Mouse (Mus musculus): ENCODE measurements around the gene Commd6. TPM values are rescaled to one million over a fixed set of nuclear protein-coding genes. Genes with fewer than 3 reads are reported as not detected.
A peak's percentile ranks its signal among the peaks of the same experiment; 100 is the strongest.

Gene Commd6
- polyA plus RNA-seq, 1 experiment from 2014 or later, result 71.8 TPM

GRCm38 (mm10) chr14:101608519-101609368 is 31.7 kb downstream of the Commd6 start, which contains the start of gene Tbc1d4:
TSS of gene Tbc1d4 (minus strand) at chr14:101609191.
- Histone ChIP-seq H3K27ac (peak within 1 kb of the TSS; percentile 97), H3K4me1 (replicated peaks) (peaks cover 11% of the 10 kb centered on the region; the same call in 1 of the 2 replicates), H3K9me3 (replicated peaks) (no peaks in the 10 kb centered on the region), H3K36me3 (no peaks in the 10 kb centered on the region), H3K9ac (peak within 1 kb of the TSS; percentile 85), H3K4me2 (peak within 1 kb of the TSS; percentile 95), H3K4me3 (peak within 1 kb of the TSS; percentile 85), H3K27me3 (no peaks in the 10 kb centered on the region)
- WGBS, result under 1% methylated on average over 62 of the region's 62 CpGs
- ATAC-seq (replicated peaks; ENCODE audit: insufficient number of reproducible peaks, insufficient read depth, low FRiP score, low read depth), result peak; percentile 92

- Histone ChIP-seq H3K9ac (peak overlapping the region; percentile 85), H3K36me3 (no peaks in the 10 kb centered on the region)
- WGBS, result under 1% methylated on average over 62 of the region's 62 CpGs
These were observed 32.6 kb downstream of the Commd6 start for GRCm38 (mm10) chr14:101607631-101608518.

GRCm38 (mm10) chr14:101605843-101606242 is 34.6 kb downstream of the Commd6 start:
- no peaks in the 10 kb centered on the region for H3K36me3 ChIP-seq
- WGBS, result 58% methylated on average over 2 of the region's 2 CpGs

More at GRCm38 (mm10) chr14:101607631-101608518, 32.6 kb downstream of the Commd6 start:
- peak overlapping the region; percentile 85 for H3K4me3 ChIP-seq
- ATAC-seq (replicated peaks; ENCODE audit: insufficient number of reproducible peaks, insufficient read depth, low FRiP score, low read depth), result peak; percentile 28
- peak overlapping the region; percentile 95 for H3K4me2 ChIP-seq
- peak overlapping the region; percentile 97 for H3K27ac ChIP-seq
- H3K9me3 ChIP-seq (replicated peaks), result no peaks in the 10 kb centered on the region
- peaks cover 13% of the 10 kb centered on the region for H3K4me1 ChIP-seq (replicated peaks)
- no peaks in the 10 kb centered on the region for H3K27me3 ChIP-seq

GRCm38 (mm10) chr14:101602851-101603250 is 37.6 kb downstream of the Commd6 start:
- Histone ChIP-seq H3K36me3 (no peaks in the 10 kb centered on the region), H3K4me1 (replicated peaks) (peaks cover 14% of the 10 kb centered on the region), H3K4me2 (no peak overlapping the region), H3K27me3 (no peaks in the 10 kb centered on the region), H3K9ac (no peak overlapping the region), H3K4me3 (no peak overlapping the region), H3K27ac (no peak overlapping the region), H3K9me3 (replicated peaks) (no peaks in the 10 kb centered on the region)
- ATAC-seq (replicated peaks; ENCODE audit: insufficient number of reproducible peaks, insufficient read depth, low FRiP score, low read depth), result no peak
- 55% methylated on average over 3 of the region's 3 CpGs for WGBS

More at GRCm38 (mm10) chr14:101605843-101606242, 34.6 kb downstream of the Commd6 start:
- Histone ChIP-seq H3K4me3 (no peak overlapping the region), H3K4me1 (replicated peaks) (peaks cover 16% of the 10 kb centered on the region), H3K9ac (no peak overlapping the region), H3K4me2 (no peak overlapping the region; the same call in 1 of the 2 replicates), H3K9me3 (replicated peaks) (no peaks in the 10 kb centered on the region), H3K27ac (no peak overlapping the region), H3K27me3 (no peaks in the 10 kb centered on the region)
- no peak for ATAC-seq (replicated peaks; ENCODE audit: insufficient number of reproducible peaks, insufficient read depth, low FRiP score, low read depth)

- Histone ChIP-seq H3K4me1 (replicated peaks) (peaks cover 16% of the 10 kb centered on the region), H3K27me3 (no peaks in the 10 kb centered on the region), H3K9me3 (replicated peaks) (no peaks in the 10 kb centered on the region), H3K4me2 (no peak overlapping the region), H3K4me3 (no peak overlapping the region), H3K27ac (no peak overlapping the region), H3K36me3 (no peaks in the 10 kb centered on the region), H3K9ac (no peak overlapping the region)
- 85% methylated on average over 11 of the region's 14 CpGs for WGBS
- no peak for ATAC-seq (replicated peaks; ENCODE audit: insufficient number of reproducible peaks, insufficient read depth, low FRiP score, low read depth)
These were observed 43.3 kb downstream of the Commd6 start for GRCm38 (mm10) chr14:101597096-101597715.

GRCm38 (mm10) chr14:101596691-101597090 is 43.8 kb downstream of the Commd6 start:
- Histone ChIP-seq H3K36me3 (no peaks in the 10 kb centered on the region), H3K27ac (no peak overlapping the region), H3K4me2 (no peak overlapping the region), H3K4me1 (replicated peaks) (peaks cover 16% of the 10 kb centered on the region), H3K27me3 (no peaks in the 10 kb centered on the region), H3K9me3 (replicated peaks) (no peaks in the 10 kb centered on the region), H3K9ac (no peak overlapping the region), H3K4me3 (no peak overlapping the region)
- ATAC-seq (replicated peaks; ENCODE audit: insufficient number of reproducible peaks, insufficient read depth, low FRiP score, low read depth), result no peak
- WGBS, result 90% methylated on average over 9 of the region's 9 CpGs

GRCm38 (mm10) chr14:101595301-101596080 is 45.0 kb downstream of the Commd6 start:
- no peak for ATAC-seq (replicated peaks; ENCODE audit: insufficient number of reproducible peaks, insufficient read depth, low FRiP score, low read depth)
- Histone ChIP-seq H3K9ac (no peak overlapping the region), H3K9me3 (replicated peaks) (no peaks in the 10 kb centered on the region), H3K36me3 (no peaks in the 10 kb centered on the region), H3K27me3 (no peaks in the 10 kb centered on the region), H3K27ac (no peak overlapping the region), H3K4me1 (replicated peaks) (peaks cover 16% of the 10 kb centered on the region), H3K4me3 (no peak overlapping the region), H3K4me2 (no peak overlapping the region)
- 68% methylated on average over 13 of the region's 13 CpGs for WGBS

GRCm38 (mm10) chr14:101594001-101594400 is 46.5 kb downstream of the Commd6 start:
- H3K9me3 ChIP-seq (replicated peaks), result no peaks in the 10 kb centered on the region
- no peak for ATAC-seq (replicated peaks; ENCODE audit: insufficient number of reproducible peaks, insufficient read depth, low FRiP score, low read depth)
- no peak overlapping the region for H3K27ac ChIP-seq
- H3K4me1 ChIP-seq (replicated peaks), result peaks cover 20% of the 10 kb centered on the region
- no peaks in the 10 kb centered on the region for H3K36me3 ChIP-seq
- 55% methylated on average over 5 of the region's 5 CpGs for WGBS
- H3K4me2 ChIP-seq, result no peak overlapping the region
- no peak overlapping the region for H3K9ac ChIP-seq
- no peaks in the 10 kb centered on the region for H3K27me3 ChIP-seq
- no peak overlapping the region for H3K4me3 ChIP-seq

- peaks cover 20% of the 10 kb centered on the region for H3K4me1 ChIP-seq (replicated peaks)
- no peaks in the 10 kb centered on the region for H3K27me3 ChIP-seq
- H3K4me2 ChIP-seq, result no peak overlapping the region
- H3K9ac ChIP-seq, result no peak overlapping the region
- no peaks in the 10 kb centered on the region for H3K9me3 ChIP-seq (replicated peaks)
- H3K4me3 ChIP-seq, result no peak overlapping the region
- ATAC-seq (replicated peaks; ENCODE audit: insufficient number of reproducible peaks, insufficient read depth, low FRiP score, low read depth), result no peak
- H3K27ac ChIP-seq, result no peak overlapping the region
- H3K36me3 ChIP-seq, result no peaks in the 10 kb centered on the region
- 81% methylated on average over 7 of the region's 7 CpGs for WGBS
These were observed 47.1 kb downstream of the Commd6 start for GRCm38 (mm10) chr14:101593340-101593739.

- WGBS, result 66% methylated on average over 5 of the region's 5 CpGs
- Histone ChIP-seq H3K4me2 (no peak overlapping the region), H3K9me3 (replicated peaks) (no peaks in the 10 kb centered on the region), H3K9ac (no peak overlapping the region), H3K4me1 (replicated peaks) (peaks cover 38% of the 10 kb centered on the region), H3K4me3 (no peak overlapping the region), H3K27me3 (no peaks in the 10 kb centered on the region), H3K27ac (no peak overlapping the region), H3K36me3 (no peaks in the 10 kb centered on the region)
- ATAC-seq (replicated peaks; ENCODE audit: insufficient number of reproducible peaks, insufficient read depth, low FRiP score, low read depth), result no peak
These were observed 49.4 kb downstream of the Commd6 start for GRCm38 (mm10) chr14:101591101-101591500.

Measured in heart, embryonic 15.5 days (tissue).